Mouse (Mus musculus) hindbrain, embryonic 11.5 days (tissue): ENCODE measurements around the gene Slc22a17. TPM values are rescaled to one million over a fixed set of nuclear protein-coding genes. Genes with fewer than 3 reads are reported as not detected.

Experiments
- ATAC-seq: fragments of 200-750 bp; cut with Nextera tagmentation; 2 replicates; pipeline ENCODE4 v1.8.0; 2017; ENCODE audit warnings: mild to moderate bottlenecking, moderate TSS enrichment, moderate library complexity; ENCODE audit not compliant: low FRiP score
- DNase-seq: peaks from one replicate; pipeline ENCODE4 v3.0.0-alpha.2; 2015; ENCODE audit warnings: low spot score
- H3K27ac ChIP-seq: fragments of 300-500 bp; sonication (generic); 2 replicates; pipeline ENCODE4 v1.5.1; 2014; ENCODE audit warnings: mild to moderate bottlenecking, low read depth, low read length
- H3K27me3 ChIP-seq: fragments of 300-500 bp; sonication (generic); 2 replicates; pipeline ENCODE4 v1.6.1; 2014; ENCODE audit warnings: mild to moderate bottlenecking, low read length, moderate library complexity, mixed read lengths; ENCODE audit not compliant: control insufficient read depth, insufficient read depth
- H3K36me3 ChIP-seq: fragments of 300-500 bp; sonication (generic); 2 replicates; pipeline ENCODE4 v1.6.1; 2014; ENCODE audit warnings: mild to moderate bottlenecking, low read length, moderate library complexity, mixed read lengths; ENCODE audit not compliant: control insufficient read depth, insufficient read depth
- H3K4me1 ChIP-seq: fragments of 300-500 bp; sonication (generic); replicated peaks from 2 replicates; pipeline ENCODE4 v1.6.1; 2014; ENCODE audit warnings: low read length, mixed read lengths; ENCODE audit not compliant: control insufficient read depth, insufficient read depth
- H3K4me2 ChIP-seq: fragments of 300-500 bp; sonication (generic); replicated peaks from 2 replicates; pipeline ENCODE4 v1.6.1; 2014; ENCODE audit warnings: mild to moderate bottlenecking, low read depth, low read length
- H3K4me3 ChIP-seq: fragments of 300-500 bp; sonication (generic); 2 replicates; pipeline ENCODE4 v1.5.1; 2014; ENCODE audit warnings: low read depth, low read length
- H3K9ac ChIP-seq: fragments of 300-500 bp; sonication (generic); 2 replicates; pipeline ENCODE4 v1.6.1; 2014; ENCODE audit warnings: low read depth, low read length
- H3K9me3 ChIP-seq: fragments of 300-500 bp; sonication (generic); 2 replicates; pipeline ENCODE4 v1.6.1; 2016; ENCODE audit warnings: low read length; ENCODE audit not compliant: control insufficient read depth
- WGBS: fragments of 180-500 bp; shearing (Covaris S2); extraction: QIAGEN DNeasy Blood & Tissue Kit; methylation state at CpG from one replicate; pipeline ENCODE4 v1.1.7; 2014; 5-methylcytosine and 5-hydroxymethylcytosine counted together
- microRNA counts: library from miRNA; unstranded; fragments of <30 nt; microRNA quantifications from one replicate; lab custom pipeline; 2015
- polyA plus RNA-seq: library from polyadenylated mRNA; unstranded; fragments of >200 nt; fragmentation: Nextera tagmentation; extraction: Ambion mirVana; gene quantifications from 2 replicates; pipeline ENCODE4 v1.2.1, GENCODE M21; 2014

Gene Slc22a17
- polyA plus RNA-seq, 1 experiment from 2014 or later = 41.0 TPM

DNA sequence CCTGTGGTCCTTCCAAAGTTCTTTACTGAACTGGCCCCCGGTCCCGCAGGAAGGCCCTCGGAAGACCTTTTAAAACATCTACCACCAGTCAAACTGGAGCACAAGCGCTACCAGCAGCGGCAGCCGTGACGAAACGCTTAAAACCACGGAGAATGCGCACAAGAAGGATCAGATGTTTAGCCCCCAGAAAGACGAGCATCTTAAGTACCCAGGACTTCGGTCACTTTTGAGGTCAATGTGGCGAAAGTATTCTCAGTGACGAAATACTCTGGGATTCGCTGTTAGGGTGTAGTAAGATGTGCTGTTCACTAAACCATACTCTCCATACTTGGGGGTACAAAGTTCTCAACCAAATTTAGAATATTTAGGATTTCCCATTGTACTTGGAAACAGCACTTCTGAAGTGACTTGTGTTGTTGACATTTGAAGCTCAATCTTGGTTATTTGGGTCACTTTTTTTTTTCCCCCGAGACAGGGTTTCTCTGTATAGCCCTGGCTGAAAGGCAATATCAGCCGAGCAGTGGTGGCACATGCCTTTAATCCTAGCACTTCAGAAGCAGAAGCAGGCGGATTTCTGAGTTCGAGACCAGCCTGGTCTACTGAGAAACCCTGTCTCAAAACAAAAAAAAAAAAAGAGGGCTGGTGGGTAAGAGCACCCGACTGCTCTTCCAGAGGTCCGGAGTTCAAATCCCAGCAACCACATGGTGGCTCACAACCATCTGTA, 48.5 kb downstream of the Slc22a17 start:
- ATAC-seq = peak; percentile 13; the same call in 1 of the 2 replicates

DNA sequence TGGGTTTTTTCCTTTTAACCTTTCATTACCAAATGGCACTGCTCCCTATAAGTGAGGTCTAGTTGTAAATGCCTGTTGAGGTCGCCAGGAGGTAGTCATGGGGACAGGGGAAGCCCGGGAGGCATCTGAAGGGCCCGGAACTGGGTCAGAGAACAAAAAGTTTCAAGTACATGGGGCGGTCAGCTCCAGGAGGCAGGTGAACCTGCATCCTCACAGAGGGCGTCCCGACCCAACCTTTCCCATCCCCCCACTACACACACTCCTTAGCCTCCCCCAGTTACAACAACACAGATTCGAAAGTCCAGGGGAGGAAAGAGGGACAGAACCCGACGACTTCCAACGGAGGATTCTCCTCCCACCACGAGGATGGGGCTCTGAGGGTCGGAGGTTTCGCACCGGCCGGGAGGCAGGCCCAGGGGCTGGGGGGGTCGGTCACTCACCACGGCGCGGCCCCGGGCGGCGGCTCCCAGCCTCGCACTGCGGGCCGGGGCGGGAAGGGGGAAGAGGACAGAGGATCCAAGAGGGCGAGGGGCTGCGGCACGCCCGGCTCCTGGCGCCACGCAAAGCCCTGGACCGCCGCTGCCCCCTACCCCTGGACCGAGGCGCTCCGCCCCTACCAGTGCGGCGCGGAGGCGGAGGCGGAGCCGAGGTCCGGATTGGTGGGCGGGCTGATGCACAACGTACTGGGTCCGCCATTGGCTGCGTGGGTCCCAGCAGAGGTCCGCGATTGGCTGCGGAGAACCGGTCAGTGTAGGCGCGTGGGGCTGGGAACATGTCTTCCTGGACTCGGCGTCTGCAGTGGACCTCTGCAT, 49.2 kb downstream of the Slc22a17 start:
- DNase-seq (peak; percentile 94), ATAC-seq (peak; percentile 99)
- H3K4me1 ChIP-seq = no peaks in the 10 kb centered on the region
- WGBS = 0% methylated on average over 49 of the region's 56 CpGs
- H3K9me3 ChIP-seq = no peaks in the 10 kb centered on the region
- peak overlapping the region; percentile 88 for H3K4me3 ChIP-seq
- H3K9ac ChIP-seq = peak overlapping the region; percentile 86
- no peaks in the 10 kb centered on the region for H3K36me3 ChIP-seq
- H3K27ac ChIP-seq = peak overlapping the region; percentile 64
- peak overlapping the region; percentile 66 for H3K4me2 ChIP-seq
- no peaks in the 10 kb centered on the region for H3K27me3 ChIP-seq

More for the DNA sequence above, 48.5 kb downstream of the Slc22a17 start:
- WGBS = 17% methylated on average over 21 of the region's 21 CpGs
- H3K27me3 ChIP-seq = no peaks in the 10 kb centered on the region
- H3K9ac ChIP-seq = peak overlapping the region; percentile 86
- H3K4me1 ChIP-seq = no peaks in the 10 kb centered on the region
- H3K4me2 ChIP-seq = peak overlapping the region; percentile 66
- DNase-seq = no peak
- H3K9me3 ChIP-seq = no peaks in the 10 kb centered on the region
- H3K36me3 ChIP-seq = no peaks in the 10 kb centered on the region
- H3K27ac ChIP-seq = peak overlapping the region; percentile 11; the same call in 1 of the 2 replicates
- peak overlapping the region; percentile 88 for H3K4me3 ChIP-seq

DNA sequence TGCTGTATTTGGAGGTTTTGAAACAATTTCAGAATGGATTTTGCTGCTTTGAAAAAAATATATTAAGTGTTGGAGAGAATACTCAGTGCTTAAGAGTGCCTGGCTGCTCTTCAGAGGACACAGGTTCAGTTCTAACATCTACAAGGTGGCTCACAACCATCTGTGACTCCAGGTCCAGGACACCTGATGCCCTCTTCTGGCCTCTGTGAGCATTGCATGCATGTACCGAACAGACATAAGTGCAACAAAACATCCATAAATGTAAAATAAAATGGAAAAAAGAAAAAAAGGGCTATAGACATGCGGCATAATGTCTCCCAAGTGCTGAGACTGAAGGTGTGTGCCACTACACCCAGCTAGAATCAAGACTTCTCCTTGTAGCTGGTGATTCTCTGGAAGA, 52.4 kb downstream of the Slc22a17 start:
- H3K9ac ChIP-seq = no peak overlapping the region
- WGBS = 49% methylated on average over 2 of the region's 2 CpGs
- no peaks in the 10 kb centered on the region for H3K9me3 ChIP-seq
- H3K36me3 ChIP-seq = no peaks in the 10 kb centered on the region
- no peak overlapping the region for H3K4me3 ChIP-seq
- DNase-seq (peak; percentile 67), ATAC-seq (no peak)
- no peaks in the 10 kb centered on the region for H3K27me3 ChIP-seq
- H3K4me1 ChIP-seq = no peaks in the 10 kb centered on the region
- H3K27ac ChIP-seq = no peak overlapping the region
- no peak overlapping the region for H3K4me2 ChIP-seq

DNA sequence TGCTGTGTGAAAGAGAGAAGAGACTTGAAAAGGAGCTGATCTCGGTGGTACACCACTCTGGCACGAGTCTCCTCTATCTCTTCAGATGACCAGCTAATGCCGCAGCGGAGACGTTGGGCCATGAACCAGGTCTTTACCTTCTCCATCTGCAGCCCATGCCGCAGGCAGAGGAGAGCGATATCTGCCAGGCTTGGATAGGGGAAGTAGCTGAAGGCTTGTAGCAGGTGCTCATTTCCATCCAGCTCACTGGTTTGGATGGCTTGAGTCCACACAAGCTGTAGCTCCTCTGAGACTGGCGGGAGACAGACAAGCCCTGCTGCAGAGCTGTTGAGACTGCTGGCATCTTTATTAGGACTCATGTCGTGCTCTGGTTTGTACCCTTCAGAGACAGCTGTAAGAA, 55.0 kb downstream of the Slc22a17 start:
- no peak overlapping the region for H3K4me2 ChIP-seq
- H3K36me3 ChIP-seq = no peaks in the 10 kb centered on the region
- DNase-seq (no peak), ATAC-seq (no peak)
- no peak overlapping the region for H3K9ac ChIP-seq
- H3K4me1 ChIP-seq = no peaks in the 10 kb centered on the region
- H3K4me3 ChIP-seq = no peak overlapping the region
- no peak overlapping the region for H3K27ac ChIP-seq
- no peaks in the 10 kb centered on the region for H3K9me3 ChIP-seq
- H3K27me3 ChIP-seq = no peaks in the 10 kb centered on the region
- 91% methylated on average over 9 of the region's 9 CpGs for WGBS

DNA sequence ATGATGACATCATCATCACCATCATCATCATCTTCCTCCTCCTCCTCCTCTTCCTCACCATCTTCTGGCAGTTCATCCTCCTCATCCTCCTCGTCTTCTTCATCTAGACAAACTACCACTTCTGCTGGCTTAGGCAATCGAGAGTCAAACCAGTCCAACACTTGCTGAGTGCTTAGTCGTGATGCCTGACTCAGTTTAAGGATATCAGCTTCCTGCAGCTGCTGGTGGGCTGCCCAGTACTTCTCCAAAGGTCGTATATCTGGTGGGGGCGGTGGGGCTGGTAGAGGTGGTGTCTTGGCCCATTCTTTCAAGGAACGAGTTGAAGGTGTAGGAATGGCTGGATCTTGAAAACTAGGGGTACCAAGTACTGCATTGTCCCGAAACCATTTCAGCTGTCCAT, 56.2 kb downstream of the Slc22a17 start:
- ATAC-seq (no peak), DNase-seq (no peak)
- no peak overlapping the region for H3K9ac ChIP-seq
- no peak overlapping the region for H3K4me2 ChIP-seq
- H3K9me3 ChIP-seq = no peaks in the 10 kb centered on the region
- H3K4me1 ChIP-seq = no peaks in the 10 kb centered on the region
- 89% methylated on average over 7 of the region's 7 CpGs for WGBS
- no peak overlapping the region for H3K4me3 ChIP-seq
- no peaks in the 10 kb centered on the region for H3K27me3 ChIP-seq
- H3K27ac ChIP-seq = no peak overlapping the region
- no peaks in the 10 kb centered on the region for H3K36me3 ChIP-seq

MicroRNAs within 50 kb of the gene (microRNA counts, 519-probe panel; counts per million panel counts)
- not detected for microRNA mmu-miR-208a (lab: Ali Mortazavi, UCI)

Other genes starting within 250 kb of the Slc22a17 start
- gene 1700123O20Rik, start 226.9 kb downstream of the Slc22a17 start, polyA plus RNA-seq = 99.9 and 108 TPM in 2 replicates
- gene Acin1, start 226.2 kb downstream of the Slc22a17 start, polyA plus RNA-seq = 148 and 185 TPM in 2 replicates
- 0.06 TPM in 2 replicates for gene Gm29776, start 214.3 kb downstream of the Slc22a17 start, polyA plus RNA-seq
- gene Cebpe, start 201.0 kb downstream of the Slc22a17 start, polyA plus RNA-seq = 0.20 TPM in 1 of 2 replicates, not detected in the other
- 2.8 and 3.3 TPM in 2 replicates for gene Slc7a8, start 131.2 kb downstream of the Slc22a17 start, polyA plus RNA-seq
- gene Rnf212b, start 99.0 kb downstream of the Slc22a17 start, polyA plus RNA-seq = not detected in 2 replicates
- 11.0 and 14.2 TPM in 2 replicates for gene Homez, start 42.2 kb downstream of the Slc22a17 start, polyA plus RNA-seq
- 1.0 and 1.3 TPM in 2 replicates for gene Ppp1r3e, start 35.6 kb downstream of the Slc22a17 start, polyA plus RNA-seq
- 3.2 and 4.3 TPM in 2 replicates for gene Bcl2l2, start 29.8 kb downstream of the Slc22a17 start, polyA plus RNA-seq
- gene Gm20521, start 29.7 kb downstream of the Slc22a17 start, polyA plus RNA-seq = not detected in 2 replicates
- gene Pabpn1, start 20.6 kb downstream of the Slc22a17 start, polyA plus RNA-seq = 168 and 173 TPM in 2 replicates
- gene Efs, start 13.0 kb upstream of the Slc22a17 start, polyA plus RNA-seq = 20.7 and 22.2 TPM in 2 replicates
- 0.47 TPM in 1 of 2 replicates, not detected in the other for gene Il25, start 19.6 kb upstream of the Slc22a17 start, polyA plus RNA-seq
- gene Cmtm5, start 23.1 kb upstream of the Slc22a17 start, polyA plus RNA-seq = 1.8 and 4.1 TPM in 2 replicates
- gene Myh6, start 53.8 kb upstream of the Slc22a17 start, polyA plus RNA-seq = 0.34 and 0.84 TPM in 2 replicates
- not detected in 2 replicates for gene Gm17428, start 63.8 kb upstream of the Slc22a17 start, polyA plus RNA-seq
- 1.8 and 3.3 TPM in 2 replicates for gene Myh7, start 81.5 kb upstream of the Slc22a17 start, polyA plus RNA-seq
- gene Ngdn, start 102.3 kb upstream of the Slc22a17 start, polyA plus RNA-seq = 79.7 and 81.5 TPM in 2 replicates
- gene Zfhx2, start 179.2 kb upstream of the Slc22a17 start, polyA plus RNA-seq = 16.1 and 20.8 TPM in 2 replicates
- gene Thtpa, start 181.7 kb upstream of the Slc22a17 start, polyA plus RNA-seq = 18.2 and 20.9 TPM in 2 replicates
- gene Ap1g2, start 193.5 kb upstream of the Slc22a17 start, polyA plus RNA-seq = 9.0 and 9.4 TPM in 2 replicates
- 2.8 and 3.3 TPM in 2 replicates for gene Jph4, start 203.8 kb upstream of the Slc22a17 start, polyA plus RNA-seq